Mouse (Mus musculus): ENCODE data around the gene Dock9. TPM values are rescaled to one million over a fixed set of nuclear protein-coding genes. Genes with fewer than 3 reads are reported as not detected.

Gene Dock9
- polyA plus RNA-seq, 1 experiment from 2014 or later, result 8.5 TPM

GRCm38 (mm10) chr14:121659061-121659824 lies 138.4 kb downstream of the Dock9 start:
- Histone ChIP-seq H3K9ac (ENCODE audit: low read length) (no peak overlapping the region), H3K27me3 (replicated peaks; ENCODE audit: control insufficient read depth, insufficient read depth, low read length) (no peaks in the 10 kb centered on the region), H3K4me3 (ENCODE audit: low read depth, low read length) (no peak overlapping the region), H3K27ac (ENCODE audit: low read depth, low read length) (no peak overlapping the region), H3K36me3 (ENCODE audit: control insufficient read depth, insufficient read depth, low read length) (no peaks in the 10 kb centered on the region), H3K4me2 (ENCODE audit: low read length) (no peak overlapping the region), H3K9me3 (replicated peaks; ENCODE audit: control insufficient read depth, low read length) (no peaks in the 10 kb centered on the region), H3K4me1 (ENCODE audit: control insufficient read depth, insufficient read depth, low read length) (no peaks in the 10 kb centered on the region)
- 84% methylated on average over 12 of the region's 12 CpGs for WGBS
- DNase-seq (ENCODE audit: low spot score) (no peak), ATAC-seq (no peak)

GRCm38 (mm10) chr14:121658537-121658936 lies 139.1 kb downstream of the Dock9 start:
- WGBS, result 87% methylated on average over 9 of the region's 9 CpGs
- H3K4me2 ChIP-seq (ENCODE audit: low read length), result no peak overlapping the region
- H3K27ac ChIP-seq (ENCODE audit: low read depth, low read length), result no peak overlapping the region
- H3K36me3 ChIP-seq (ENCODE audit: control insufficient read depth, insufficient read depth, low read length), result no peaks in the 10 kb centered on the region
- no peak overlapping the region for H3K9ac ChIP-seq (ENCODE audit: low read length)
- no peaks in the 10 kb centered on the region for H3K4me1 ChIP-seq (ENCODE audit: control insufficient read depth, insufficient read depth, low read length)
- H3K27me3 ChIP-seq (replicated peaks; ENCODE audit: control insufficient read depth, insufficient read depth, low read length), result no peaks in the 10 kb centered on the region
- no peak overlapping the region for H3K4me3 ChIP-seq (ENCODE audit: low read depth, low read length)
- H3K9me3 ChIP-seq (replicated peaks; ENCODE audit: control insufficient read depth, low read length), result no peaks in the 10 kb centered on the region
- ATAC-seq, result no peak
- DNase-seq (ENCODE audit: low spot score), result no peak

- no peaks in the 10 kb centered on the region for H3K4me1 ChIP-seq (ENCODE audit: control insufficient read depth, insufficient read depth, low read length)
- no peak overlapping the region for H3K4me2 ChIP-seq (ENCODE audit: low read length)
- no peak overlapping the region for H3K27ac ChIP-seq (ENCODE audit: low read depth, low read length)
- DNase-seq (ENCODE audit: low spot score) (no peak), ATAC-seq (no peak)
- no peaks in the 10 kb centered on the region for H3K27me3 ChIP-seq (replicated peaks; ENCODE audit: control insufficient read depth, insufficient read depth, low read length)
- 77% methylated on average over 7 of the region's 7 CpGs for WGBS
- no peaks in the 10 kb centered on the region for H3K36me3 ChIP-seq (ENCODE audit: control insufficient read depth, insufficient read depth, low read length)
- no peaks in the 10 kb centered on the region for H3K9me3 ChIP-seq (replicated peaks; ENCODE audit: control insufficient read depth, low read length)
- H3K4me3 ChIP-seq (ENCODE audit: low read depth, low read length), result no peak overlapping the region
- H3K9ac ChIP-seq (ENCODE audit: low read length), result no peak overlapping the region
Measured at GRCm38 (mm10) chr14:121657633-121658032, 140.0 kb downstream of the Dock9 start.

DNA sequence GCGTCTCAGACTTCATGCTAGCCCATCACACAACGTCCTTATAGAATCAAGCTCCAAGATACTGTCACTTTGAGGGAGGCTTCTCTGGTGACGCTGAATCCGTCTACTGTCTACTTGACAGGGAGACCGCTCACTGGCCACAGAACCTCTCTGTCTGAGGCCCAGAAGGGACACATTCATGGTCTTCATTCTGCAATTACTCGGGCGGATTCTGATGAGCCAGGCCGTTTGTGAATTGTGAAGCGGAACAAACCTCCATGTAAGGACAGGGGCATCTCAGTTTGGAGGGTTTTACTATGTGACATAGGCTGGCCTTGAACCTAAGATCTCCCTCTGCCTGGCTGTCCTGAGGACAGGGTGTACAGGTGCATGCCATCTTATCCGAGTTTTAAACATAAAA lies 140.7 kb downstream of the Dock9 start:
- ATAC-seq, result no peak
- no peak overlapping the region for H3K27ac ChIP-seq (ENCODE audit: low read depth, low read length)
- no peak for DNase-seq (ENCODE audit: low spot score)
- no peak overlapping the region for H3K9ac ChIP-seq (ENCODE audit: low read length)
- no peak overlapping the region for H3K4me2 ChIP-seq (ENCODE audit: low read length)
- H3K27me3 ChIP-seq (replicated peaks; ENCODE audit: control insufficient read depth, insufficient read depth, low read length), result no peaks in the 10 kb centered on the region
- H3K4me3 ChIP-seq (ENCODE audit: low read depth, low read length), result no peak overlapping the region
- 87% methylated on average over 10 of the region's 10 CpGs for WGBS
- H3K9me3 ChIP-seq (replicated peaks; ENCODE audit: control insufficient read depth, low read length), result no peaks in the 10 kb centered on the region
- no peaks in the 10 kb centered on the region for H3K36me3 ChIP-seq (ENCODE audit: control insufficient read depth, insufficient read depth, low read length)
- H3K4me1 ChIP-seq (ENCODE audit: control insufficient read depth, insufficient read depth, low read length), result no peaks in the 10 kb centered on the region

- WGBS, result 72% methylated on average over 2 of the region's 2 CpGs
- Histone ChIP-seq H3K36me3 (ENCODE audit: control insufficient read depth, insufficient read depth, low read length) (no peaks in the 10 kb centered on the region), H3K4me3 (ENCODE audit: low read depth, low read length) (no peak overlapping the region), H3K9me3 (replicated peaks; ENCODE audit: control insufficient read depth, low read length) (no peaks in the 10 kb centered on the region), H3K27ac (ENCODE audit: low read depth, low read length) (no peak overlapping the region), H3K4me1 (ENCODE audit: control insufficient read depth, insufficient read depth, low read length) (no peaks in the 10 kb centered on the region), H3K4me2 (ENCODE audit: low read length) (no peak overlapping the region), H3K9ac (ENCODE audit: low read length) (no peak overlapping the region), H3K27me3 (replicated peaks; ENCODE audit: control insufficient read depth, insufficient read depth, low read length) (no peaks in the 10 kb centered on the region)
- no peak for ATAC-seq
- no peak for DNase-seq (ENCODE audit: low spot score)
Measured at GRCm38 (mm10) chr14:121654977-121655376, 142.7 kb downstream of the Dock9 start.

DNA sequence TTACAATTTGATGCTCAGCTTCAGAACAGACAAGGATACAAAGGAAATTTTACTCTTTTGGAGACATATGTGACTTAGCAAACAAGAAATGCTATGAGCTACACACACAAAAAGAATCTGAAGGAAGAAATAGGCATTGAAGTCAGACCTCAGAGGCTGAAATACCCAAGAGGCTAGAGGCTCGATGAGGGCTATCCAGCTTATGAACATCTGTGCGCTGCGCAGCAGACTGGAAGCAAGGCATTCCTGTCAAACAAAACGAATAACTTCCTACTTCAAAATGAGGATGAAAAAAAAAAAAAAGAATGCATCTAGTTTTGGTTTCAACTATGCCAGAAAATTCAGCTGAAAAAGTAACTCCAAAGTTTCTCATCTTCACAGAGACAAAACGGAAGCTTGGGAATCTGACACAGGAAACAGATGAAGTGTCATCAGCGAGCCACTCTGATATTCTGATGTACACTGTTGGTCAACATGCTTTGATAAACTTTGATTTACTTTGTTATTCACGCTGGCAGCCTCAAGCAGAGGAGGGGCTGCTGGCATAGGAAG lies 143.1 kb downstream of the Dock9 start:
- Histone ChIP-seq H3K9ac (ENCODE audit: low read length) (no peak overlapping the region), H3K27ac (ENCODE audit: low read depth, low read length) (no peak overlapping the region), H3K4me1 (ENCODE audit: control insufficient read depth, insufficient read depth, low read length) (no peaks in the 10 kb centered on the region), H3K27me3 (replicated peaks; ENCODE audit: control insufficient read depth, insufficient read depth, low read length) (no peaks in the 10 kb centered on the region), H3K4me3 (ENCODE audit: low read depth, low read length) (no peak overlapping the region), H3K9me3 (replicated peaks; ENCODE audit: control insufficient read depth, low read length) (no peaks in the 10 kb centered on the region), H3K4me2 (ENCODE audit: low read length) (no peak overlapping the region), H3K36me3 (ENCODE audit: control insufficient read depth, insufficient read depth, low read length) (no peaks in the 10 kb centered on the region)
- no peak for ATAC-seq
- no peak for DNase-seq (ENCODE audit: low spot score)
- WGBS, result 85% methylated on average over 7 of the region's 7 CpGs

- no peaks in the 10 kb centered on the region for H3K4me1 ChIP-seq (ENCODE audit: control insufficient read depth, insufficient read depth, low read length)
- no peaks in the 10 kb centered on the region for H3K9me3 ChIP-seq (replicated peaks; ENCODE audit: control insufficient read depth, low read length)
- WGBS, result 88% methylated on average over 10 of the region's 10 CpGs
- no peaks in the 10 kb centered on the region for H3K36me3 ChIP-seq (ENCODE audit: control insufficient read depth, insufficient read depth, low read length)
- no peak overlapping the region for H3K4me3 ChIP-seq (ENCODE audit: low read depth, low read length)
- no peaks in the 10 kb centered on the region for H3K27me3 ChIP-seq (replicated peaks; ENCODE audit: control insufficient read depth, insufficient read depth, low read length)
- H3K4me2 ChIP-seq (ENCODE audit: low read length), result no peak overlapping the region
- DNase-seq (ENCODE audit: low spot score) (no peak), ATAC-seq (no peak)
- H3K27ac ChIP-seq (ENCODE audit: low read depth, low read length), result no peak overlapping the region
- no peak overlapping the region for H3K9ac ChIP-seq (ENCODE audit: low read length)
Measured at GRCm38 (mm10) chr14:121653717-121654116, 143.9 kb downstream of the Dock9 start.

DNA sequence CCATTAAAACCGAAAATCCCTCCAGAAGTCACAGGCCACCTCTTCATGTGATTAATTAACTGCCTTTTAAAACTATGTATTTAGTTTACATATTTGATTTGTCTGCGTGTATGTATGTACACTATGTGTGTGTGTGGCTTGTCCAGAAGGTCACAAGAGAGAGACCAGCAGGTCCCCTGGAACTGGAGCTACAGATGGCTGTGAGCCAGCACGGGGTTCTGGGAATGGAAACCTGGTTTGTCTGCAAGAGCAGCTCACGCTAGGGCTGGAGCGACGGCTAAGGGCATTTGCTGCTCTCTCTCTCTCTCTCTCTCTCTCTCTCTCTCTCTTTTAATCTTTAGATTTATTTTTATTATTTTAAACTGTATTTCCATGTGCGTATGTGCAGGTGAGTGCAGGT lies 144.4 kb downstream of the Dock9 start:
- DNase-seq (ENCODE audit: low spot score), result no peak
- no peaks in the 10 kb centered on the region for H3K27me3 ChIP-seq (replicated peaks; ENCODE audit: control insufficient read depth, insufficient read depth, low read length)
- H3K4me3 ChIP-seq (ENCODE audit: low read depth, low read length), result no peak overlapping the region
- no peak overlapping the region for H3K9ac ChIP-seq (ENCODE audit: low read length)
- H3K27ac ChIP-seq (ENCODE audit: low read depth, low read length), result no peak overlapping the region
- H3K4me1 ChIP-seq (ENCODE audit: control insufficient read depth, insufficient read depth, low read length), result no peaks in the 10 kb centered on the region
- no peaks in the 10 kb centered on the region for H3K36me3 ChIP-seq (ENCODE audit: control insufficient read depth, insufficient read depth, low read length)
- no peak overlapping the region for H3K4me2 ChIP-seq (ENCODE audit: low read length)
- H3K9me3 ChIP-seq (replicated peaks; ENCODE audit: control insufficient read depth, low read length), result no peaks in the 10 kb centered on the region
- WGBS, result 82% methylated on average over 7 of the region's 7 CpGs
- no peak for ATAC-seq

- Histone ChIP-seq H3K36me3 (ENCODE audit: control insufficient read depth, insufficient read depth, low read length) (no peaks in the 10 kb centered on the region), H3K4me2 (ENCODE audit: low read length) (no peak overlapping the region), H3K4me1 (ENCODE audit: control insufficient read depth, insufficient read depth, low read length) (no peaks in the 10 kb centered on the region), H3K9ac (ENCODE audit: low read length) (no peak overlapping the region), H3K27me3 (replicated peaks; ENCODE audit: control insufficient read depth, insufficient read depth, low read length) (no peaks in the 10 kb centered on the region), H3K27ac (ENCODE audit: low read depth, low read length) (no peak overlapping the region), H3K4me3 (ENCODE audit: low read depth, low read length) (no peak overlapping the region), H3K9me3 (replicated peaks; ENCODE audit: control insufficient read depth, low read length) (no peaks in the 10 kb centered on the region)
- DNase-seq (ENCODE audit: low spot score) (no peak), ATAC-seq (no peak)
- 71% methylated on average over 9 of the region's 9 CpGs for WGBS
Measured at GRCm38 (mm10) chr14:121648581-121649060, 149.0 kb downstream of the Dock9 start.

Data from forebrain, embryonic 14.5 days (tissue).